Mouse (Mus musculus) lung, postnatal 0 days (tissue): ENCODE data around the gene Duox2. TPM values are rescaled to one million over a fixed set of nuclear protein-coding genes. Genes with fewer than 3 reads are reported as not detected.
A peak's percentile ranks its signal among the peaks of the same experiment; 100 is the strongest.
"Not testable (repeated sequence)": the region's sequence is repeated elsewhere in the genome, so short reads cannot be mapped to it uniquely, and the experiment has no call there.

Experiments used
- ATAC-seq: fragments of 200-750 bp; cut with Nextera tagmentation; 2 replicates; pipeline ENCODE4 v1.8.0; 2017; ENCODE audit warnings: moderate library complexity
- DNase-seq: peaks from one replicate; pipeline ENCODE4 v3.0.0-alpha.2; 2016; ENCODE audit warnings: low spot score
- H3K27ac ChIP-seq: fragments of 300-500 bp; sonication (generic); 2 replicates; pipeline ENCODE4 v1.5.1; 2014; ENCODE audit warnings: antibody characterized with exemption, mild to moderate bottlenecking, low read length, mixed read lengths
- H3K27me3 ChIP-seq: fragments of 300-500 bp; sonication (generic); replicated peaks from 2 replicates; pipeline ENCODE4 v1.6.1; 2014; ENCODE audit warnings: low read length, mixed read lengths; ENCODE audit not compliant: insufficient read depth
- H3K36me3 ChIP-seq: fragments of 300-500 bp; sonication (generic); 2 replicates; pipeline ENCODE4 v1.6.1; 2014; ENCODE audit warnings: low read length, mixed read lengths; ENCODE audit not compliant: insufficient read depth
- H3K4me1 ChIP-seq: fragments of 300-500 bp; sonication (generic); 2 replicates; pipeline ENCODE4 v1.6.1; 2014; ENCODE audit warnings: antibody characterized with exemption, low read depth, low read length, mixed read lengths; ENCODE audit not compliant: insufficient read depth
- H3K4me2 ChIP-seq: fragments of 300-500 bp; sonication (generic); replicated peaks from 2 replicates; pipeline ENCODE4 v1.6.1; 2014; ENCODE audit warnings: low read depth, mild to moderate bottlenecking, low read length, moderate library complexity, mixed read lengths
- H3K4me3 ChIP-seq: fragments of 300-500 bp; sonication (generic); 2 replicates; pipeline ENCODE4 v1.5.1; 2014; ENCODE audit warnings: low read depth, low read length
- H3K9ac ChIP-seq: fragments of 300-500 bp; sonication (generic); replicated peaks from 2 replicates; pipeline ENCODE4 v1.6.1; 2014; ENCODE audit warnings: low read depth, mild to moderate bottlenecking
- H3K9me3 ChIP-seq: fragments of 300-500 bp; sonication (generic); 2 replicates; pipeline ENCODE4 v1.6.1; 2016; ENCODE audit warnings: low read length, mixed read lengths
- CTCF ChIP-seq: IDR thresholded peaks from 2 replicates; pipeline ENCODE4 v1.5.1; 2016; ENCODE audit warnings: antibody characterized with exemption, mild to moderate bottlenecking
- EP300 ChIP-seq: IDR thresholded peaks from 2 replicates; pipeline ENCODE4 v1.6.1; 2016; ENCODE audit warnings: antibody characterized with exemption, mild to moderate bottlenecking, control low read depth
- WGBS: fragments of 180-500 bp; shearing (Covaris S2); extraction: QIAGEN DNeasy Blood & Tissue Kit; methylation state at CpG from one replicate; pipeline ENCODE4 v1.1.7; 2014; 5-methylcytosine and 5-hydroxymethylcytosine counted together
- polyA plus RNA-seq: library from polyadenylated mRNA; unstranded; fragments of >200 nt; fragmentation: Nextera tagmentation; extraction: Ambion mirVana; gene quantifications from 2 replicates; pipeline ENCODE4 v1.2.1, GENCODE M21; 2015

Duox2 gene
- polyA plus RNA-seq, result 0.02 and 0.04 TPM in 2 replicates

- no peak for DNase-seq
- no peak for TF ChIP-seq EP300
- no peak for TF ChIP-seq CTCF
- Histone ChIP-seq H3K9ac (no peak within 1 kb of the TSS), H3K9me3 (no peaks in the 10 kb centered on the region), H3K27ac (no peak within 1 kb of the TSS), H3K27me3 (peaks cover 66% of the 10 kb centered on the region), H3K4me3 (peak within 1 kb of the TSS; percentile 17; the same call in 1 of the 2 replicates), H3K4me1 (peaks cover 11% of the 10 kb centered on the region; the same call in 1 of the 2 replicates), H3K36me3 (no peaks in the 10 kb centered on the region), H3K4me2 (peak within 1 kb of the TSS; percentile 45)
- 4% methylated on average over 13 of the region's 13 CpGs for WGBS
- no peak for ATAC-seq
Measured at GRCm38 (mm10) chr2:122298096-122298499, at the start of gene Duox2. Duox2 (minus strand) TSS chr2:122298449.

DNA sequence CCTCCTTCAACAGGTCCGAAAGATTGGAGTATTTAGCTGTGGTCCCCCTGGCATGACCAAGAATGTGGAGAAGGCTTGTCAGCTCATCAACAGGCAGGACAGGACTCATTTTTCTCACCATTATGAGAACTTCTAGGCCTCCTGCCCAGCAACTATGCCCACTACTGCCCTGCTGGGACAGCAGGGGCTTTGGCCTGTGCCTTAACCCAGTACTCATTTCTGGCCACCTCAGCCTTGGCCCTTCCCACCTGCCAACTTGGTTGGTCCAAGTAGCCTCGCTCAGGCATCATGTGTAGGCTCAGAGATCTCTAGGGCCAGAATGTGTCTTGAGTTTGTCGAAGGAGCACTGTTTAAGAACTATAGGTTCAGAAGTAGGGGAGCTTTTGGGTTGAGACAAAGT lies 49.0 kb upstream of the Duox2 start:
- no peak for TF ChIP-seq EP300
- no peak for TF ChIP-seq CTCF
- Histone ChIP-seq H3K4me3 (no peak overlapping the region), H3K4me2 (no peak overlapping the region), H3K9me3 (no peaks in the 10 kb centered on the region), H3K27ac (no peak overlapping the region), H3K9ac (no peak overlapping the region), H3K36me3 (no peaks in the 10 kb centered on the region), H3K4me1 (peaks cover 6% of the 10 kb centered on the region; the same call in 1 of the 2 replicates), H3K27me3 (no peaks in the 10 kb centered on the region)
- no peak for ATAC-seq
- WGBS, result 91% methylated on average over 3 of the region's 3 CpGs
- no peak for DNase-seq

DNA sequence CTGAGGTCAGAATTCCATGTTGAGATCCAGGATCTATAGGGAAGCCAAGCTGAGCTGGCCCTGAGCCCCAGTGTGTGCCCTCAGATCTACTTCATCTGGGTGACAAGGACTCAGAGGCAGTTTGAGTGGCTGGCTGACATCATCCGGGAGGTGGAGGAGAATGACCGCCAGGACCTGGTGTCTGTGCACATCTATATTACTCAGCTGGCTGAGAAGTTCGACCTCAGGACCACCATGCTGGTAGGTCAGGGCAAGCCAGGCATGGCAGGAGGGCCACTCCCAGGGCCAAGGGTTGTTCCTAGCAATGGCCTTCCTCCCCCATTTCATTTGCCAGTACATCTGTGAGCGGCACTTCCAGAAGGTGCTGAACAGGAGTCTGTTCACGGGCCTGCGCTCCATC lies 47.9 kb upstream of the Duox2 start:
- not testable (repeated sequence) for H3K27me3 ChIP-seq, DNase-seq, H3K4me3 ChIP-seq, H3K4me2 ChIP-seq, H3K9ac ChIP-seq, ATAC-seq, H3K36me3 ChIP-seq, H3K9me3 ChIP-seq, H3K4me1 ChIP-seq
- WGBS, result 83% methylated on average over 6 of the region's 6 CpGs
- H3K27ac ChIP-seq, result peak overlapping the region; percentile 57; the same call in 1 of the 2 replicates

DNA sequence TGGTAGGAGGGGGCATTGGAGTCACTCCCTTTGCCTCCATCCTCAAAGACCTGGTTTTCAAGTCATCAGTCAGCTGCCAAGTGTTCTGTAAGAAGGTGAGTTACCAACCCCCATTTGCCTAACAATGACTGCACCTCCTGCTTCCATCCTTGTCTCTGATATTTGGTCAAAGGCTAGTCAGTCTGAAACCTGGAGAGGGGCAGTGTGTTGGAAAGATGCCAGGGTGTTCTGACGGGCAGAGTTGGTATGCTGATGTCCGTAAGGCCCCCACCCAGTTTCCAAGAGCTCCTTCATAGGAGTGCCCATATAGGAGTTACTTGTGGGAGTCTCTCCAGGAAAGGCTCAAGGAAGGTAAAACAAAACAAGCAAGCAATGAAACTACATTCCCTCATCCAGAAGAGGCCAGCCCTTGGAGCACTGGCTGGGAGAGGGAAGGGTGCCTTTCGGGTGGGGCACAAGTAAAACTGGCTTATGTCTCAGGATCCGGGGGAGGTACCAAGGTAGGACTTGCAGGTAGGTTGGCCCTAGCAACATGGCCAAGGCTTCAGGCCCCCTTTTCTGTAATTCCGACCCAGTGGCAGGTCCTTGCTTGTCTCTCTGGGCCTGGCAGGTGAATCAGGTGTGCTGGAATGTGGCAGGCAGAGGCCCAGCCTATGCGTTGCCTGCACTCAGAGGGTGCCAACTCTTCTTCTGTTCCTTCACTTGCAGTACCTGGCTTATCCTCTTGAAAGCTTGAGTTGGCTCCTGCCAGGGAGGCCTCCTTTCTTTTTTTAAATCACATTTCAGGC lies 47.1 kb upstream of the Duox2 start:
- H3K4me1 ChIP-seq, result peaks cover 6% of the 10 kb centered on the region; the same call in 1 of the 2 replicates
- ATAC-seq (peak; percentile 44), DNase-seq (peak; percentile 67)
- no peak overlapping the region for H3K4me3 ChIP-seq
- no peak overlapping the region for H3K4me2 ChIP-seq
- H3K27ac ChIP-seq, result peak overlapping the region; percentile 57; the same call in 1 of the 2 replicates
- no peak overlapping the region for H3K9ac ChIP-seq
- no peaks in the 10 kb centered on the region for H3K27me3 ChIP-seq
- no peaks in the 10 kb centered on the region for H3K36me3 ChIP-seq
- WGBS, result 38% methylated on average over 6 of the region's 6 CpGs
- TF ChIP-seq EP300, result no peak
- peak; percentile 14; the same call in 1 of the 2 replicates for TF ChIP-seq CTCF
- H3K9me3 ChIP-seq, result no peaks in the 10 kb centered on the region

DNA sequence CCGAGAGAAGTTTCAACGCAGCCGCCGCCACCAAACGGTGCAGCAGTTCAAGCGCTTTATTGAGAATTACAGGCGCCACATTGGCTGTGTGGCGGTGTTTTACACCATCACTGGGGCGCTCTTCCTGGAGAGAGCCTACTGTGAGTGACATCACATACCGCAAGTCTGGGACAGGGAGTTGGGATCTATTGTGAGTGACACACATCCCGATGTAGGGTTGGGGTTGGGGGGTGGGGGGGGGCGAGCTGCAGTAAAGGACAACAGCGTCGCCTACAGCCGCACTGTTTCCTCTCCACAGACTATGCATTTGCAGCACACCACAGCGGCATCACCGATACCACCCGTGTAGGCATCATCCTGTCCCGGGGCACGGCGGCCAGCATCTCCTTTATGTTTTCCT lies 39.0 kb upstream of the Duox2 start:
- Histone ChIP-seq H3K27ac (no peak overlapping the region), H3K9ac (no peak overlapping the region), H3K9me3 (no peaks in the 10 kb centered on the region), H3K4me2 (no peak overlapping the region), H3K4me1 (no peaks in the 10 kb centered on the region), H3K27me3 (no peaks in the 10 kb centered on the region), H3K4me3 (no peak overlapping the region), H3K36me3 (no peaks in the 10 kb centered on the region)
- WGBS, result 60% methylated on average over 21 of the region's 21 CpGs
- TF ChIP-seq EP300, result no peak
- no peak for TF ChIP-seq CTCF
- DNase-seq (no peak), ATAC-seq (no peak)

- Histone ChIP-seq H3K4me3 (no peak overlapping the region), H3K9ac (no peak overlapping the region), H3K9me3 (no peaks in the 10 kb centered on the region), H3K4me2 (no peak overlapping the region), H3K4me1 (no peaks in the 10 kb centered on the region), H3K27me3 (no peaks in the 10 kb centered on the region), H3K36me3 (no peaks in the 10 kb centered on the region), H3K27ac (no peak overlapping the region)
- TF ChIP-seq CTCF (no peak), EP300 (no peak)
- 38% methylated on average over 3 of the region's 3 CpGs for WGBS
- no peak for ATAC-seq
- DNase-seq, result no peak
Measured at GRCm38 (mm10) chr2:122334170-122334569, 35.9 kb upstream of the Duox2 start.
